Mouse (Mus musculus): ENCODE data around the gene Fscn2.

Fscn2 gene

GRCm38 (mm10) chr11:120361295-120361694 is at the start of gene Fscn2:
Gene Fscn2 (plus strand): TSS chr11:120361534.
- Histone ChIP-seq H3K36me3 (ENCODE audit: control insufficient read depth, insufficient read depth, low read length, poor library complexity, severe bottlenecking) (no peaks in the 10 kb centered on the region), H3K27me3 (ENCODE audit: control insufficient read depth, insufficient read depth, low read length, poor library complexity, severe bottlenecking) (no peaks in the 10 kb centered on the region)
- DNase-seq (ENCODE audit: low read depth, low spot score), result no peak

- Histone ChIP-seq H3K27me3 (ENCODE audit: control insufficient read depth, insufficient read depth, low read length, poor library complexity, severe bottlenecking) (no peaks in the 10 kb centered on the region; the same call in 1 of the 2 replicates), H3K36me3 (ENCODE audit: control insufficient read depth, insufficient read depth, low read length, poor library complexity, severe bottlenecking) (no peaks in the 10 kb centered on the region)
- no peak for DNase-seq (ENCODE audit: low read depth, low spot score)
These were observed 49.8 kb upstream of the Fscn2 start for GRCm38 (mm10) chr11:120311561-120311960.

GRCm38 (mm10) chr11:120312069-120312468 is 49.3 kb upstream of the Fscn2 start:
- DNase-seq (ENCODE audit: low read depth, low spot score), result no peak
- H3K27me3 ChIP-seq (ENCODE audit: control insufficient read depth, insufficient read depth, low read length, poor library complexity, severe bottlenecking), result no peaks in the 10 kb centered on the region; the same call in 1 of the 2 replicates
- no peaks in the 10 kb centered on the region for H3K36me3 ChIP-seq (ENCODE audit: control insufficient read depth, insufficient read depth, low read length, poor library complexity, severe bottlenecking)

- Histone ChIP-seq H3K27me3 (ENCODE audit: control insufficient read depth, insufficient read depth, low read length, poor library complexity, severe bottlenecking) (no peaks in the 10 kb centered on the region; the same call in 1 of the 2 replicates), H3K36me3 (ENCODE audit: control insufficient read depth, insufficient read depth, low read length, poor library complexity, severe bottlenecking) (no peaks in the 10 kb centered on the region)
- no peak for DNase-seq (ENCODE audit: low read depth, low spot score)
These were observed 47.2 kb upstream of the Fscn2 start for GRCm38 (mm10) chr11:120313906-120314685.

- Histone ChIP-seq H3K36me3 (ENCODE audit: control insufficient read depth, insufficient read depth, low read length, poor library complexity, severe bottlenecking) (no peaks in the 10 kb centered on the region), H3K27me3 (ENCODE audit: control insufficient read depth, insufficient read depth, low read length, poor library complexity, severe bottlenecking) (no peaks in the 10 kb centered on the region; the same call in 1 of the 2 replicates)
- DNase-seq (ENCODE audit: low read depth, low spot score), result no peak
These were observed 46.5 kb upstream of the Fscn2 start for GRCm38 (mm10) chr11:120314721-120315415.

- DNase-seq (ENCODE audit: low read depth, low spot score), result no peak
- Histone ChIP-seq H3K27me3 (ENCODE audit: control insufficient read depth, insufficient read depth, low read length, poor library complexity, severe bottlenecking) (no peaks in the 10 kb centered on the region; the same call in 1 of the 2 replicates), H3K36me3 (ENCODE audit: control insufficient read depth, insufficient read depth, low read length, poor library complexity, severe bottlenecking) (no peaks in the 10 kb centered on the region)
These were observed 45.9 kb upstream of the Fscn2 start for GRCm38 (mm10) chr11:120315416-120315761.

GRCm38 (mm10) chr11:120315832-120316689 is 45.3 kb upstream of the Fscn2 start:
- Histone ChIP-seq H3K36me3 (ENCODE audit: control insufficient read depth, insufficient read depth, low read length, poor library complexity, severe bottlenecking) (no peaks in the 10 kb centered on the region), H3K27me3 (ENCODE audit: control insufficient read depth, insufficient read depth, low read length, poor library complexity, severe bottlenecking) (no peaks in the 10 kb centered on the region; the same call in 1 of the 2 replicates)
- peak; percentile 86 for DNase-seq (ENCODE audit: low read depth, low spot score)

- no peak for DNase-seq (ENCODE audit: low read depth, low spot score)
- Histone ChIP-seq H3K36me3 (ENCODE audit: control insufficient read depth, insufficient read depth, low read length, poor library complexity, severe bottlenecking) (no peaks in the 10 kb centered on the region), H3K27me3 (ENCODE audit: control insufficient read depth, insufficient read depth, low read length, poor library complexity, severe bottlenecking) (no peaks in the 10 kb centered on the region; the same call in 1 of the 2 replicates)
These were observed 44.6 kb upstream of the Fscn2 start for GRCm38 (mm10) chr11:120316690-120317254.

GRCm38 (mm10) chr11:120317456-120317855 is 43.9 kb upstream of the Fscn2 start:
- H3K36me3 ChIP-seq (ENCODE audit: control insufficient read depth, insufficient read depth, low read length, poor library complexity, severe bottlenecking), result no peaks in the 10 kb centered on the region
- DNase-seq (ENCODE audit: low read depth, low spot score), result no peak
- H3K27me3 ChIP-seq (ENCODE audit: control insufficient read depth, insufficient read depth, low read length, poor library complexity, severe bottlenecking), result no peaks in the 10 kb centered on the region; the same call in 1 of the 2 replicates

GRCm38 (mm10) chr11:120319310-120319709 is 42.0 kb upstream of the Fscn2 start:
- Histone ChIP-seq H3K36me3 (ENCODE audit: control insufficient read depth, insufficient read depth, low read length, poor library complexity, severe bottlenecking) (no peaks in the 10 kb centered on the region), H3K27me3 (ENCODE audit: control insufficient read depth, insufficient read depth, low read length, poor library complexity, severe bottlenecking) (no peaks in the 10 kb centered on the region)
- no peak for DNase-seq (ENCODE audit: low read depth, low spot score)

GRCm38 (mm10) chr11:120320156-120320555 is 41.2 kb upstream of the Fscn2 start:
- Histone ChIP-seq H3K27me3 (ENCODE audit: control insufficient read depth, insufficient read depth, low read length, poor library complexity, severe bottlenecking) (no peaks in the 10 kb centered on the region), H3K36me3 (ENCODE audit: control insufficient read depth, insufficient read depth, low read length, poor library complexity, severe bottlenecking) (no peaks in the 10 kb centered on the region)
- DNase-seq (ENCODE audit: low read depth, low spot score), result no peak

GRCm38 (mm10) chr11:120335431-120336021 is 25.8 kb upstream of the Fscn2 start:
- DNase-seq (ENCODE audit: low read depth, low spot score), result no peak
- H3K27me3 ChIP-seq (ENCODE audit: control insufficient read depth, insufficient read depth, low read length, poor library complexity, severe bottlenecking), result no peaks in the 10 kb centered on the region
- H3K36me3 ChIP-seq (ENCODE audit: control insufficient read depth, insufficient read depth, low read length, poor library complexity, severe bottlenecking), result no peaks in the 10 kb centered on the region

GRCm38 (mm10) chr11:120337447-120337846 is 23.9 kb upstream of the Fscn2 start:
- Histone ChIP-seq H3K36me3 (ENCODE audit: control insufficient read depth, insufficient read depth, low read length, poor library complexity, severe bottlenecking) (no peaks in the 10 kb centered on the region), H3K27me3 (ENCODE audit: control insufficient read depth, insufficient read depth, low read length, poor library complexity, severe bottlenecking) (no peaks in the 10 kb centered on the region)
- DNase-seq (ENCODE audit: low read depth, low spot score), result no peak

- DNase-seq (ENCODE audit: low read depth, low spot score), result no peak
- no peaks in the 10 kb centered on the region for H3K36me3 ChIP-seq (ENCODE audit: control insufficient read depth, insufficient read depth, low read length, poor library complexity, severe bottlenecking)
- no peaks in the 10 kb centered on the region for H3K27me3 ChIP-seq (ENCODE audit: control insufficient read depth, insufficient read depth, low read length, poor library complexity, severe bottlenecking)
These were observed 22.5 kb upstream of the Fscn2 start for GRCm38 (mm10) chr11:120338786-120339185.
